Mouse (Mus musculus): ENCODE measurements at regions not wholly inside any gene's neighbourhood (a gene's known extent, or its start where the extent isn't known, plus 50 kb on each side); places are given as distances from the start of the nearest gene placed in this dataset.
A peak's percentile ranks its signal among the peaks of the same experiment; 100 is the strongest.

- Histone ChIP-seq H3K27ac (ENCODE audit: insufficient read depth, low read depth, low read length) (peak overlapping the region; percentile 84), H3K4me3 (ENCODE audit: insufficient read depth, low read length) (no peak overlapping the region), H3K4me1 (ENCODE audit: control insufficient read depth, insufficient read depth, low read length) (peaks cover 10% of the 10 kb centered on the region)
- no peak for TF ChIP-seq POLR2A (IDR thresholded peaks at IDR 0.05; ENCODE audit: borderline replicate concordance, low read depth, low read length)
- no peak for TF ChIP-seq CTCF (IDR thresholded peaks at IDR 0.05; ENCODE audit: low read depth, low read length)
Observed at GRCm38 (mm10) chr2:45692819-45693218, 575.6 kb upstream of the Zeb2 start.

GRCm38 (mm10) chr2:45688996-45689395, 571.8 kb upstream of the Zeb2 start:
- Histone ChIP-seq H3K4me1 (ENCODE audit: control insufficient read depth, insufficient read depth, low read length) (peaks cover 10% of the 10 kb centered on the region), H3K27ac (ENCODE audit: insufficient read depth, low read depth, low read length) (no peak overlapping the region), H3K4me3 (ENCODE audit: insufficient read depth, low read length) (no peak overlapping the region)
- TF ChIP-seq POLR2A (IDR thresholded peaks at IDR 0.05; ENCODE audit: borderline replicate concordance, low read depth, low read length) (no peak), CTCF (IDR thresholded peaks at IDR 0.05; ENCODE audit: low read depth, low read length) (no peak)

DNA sequence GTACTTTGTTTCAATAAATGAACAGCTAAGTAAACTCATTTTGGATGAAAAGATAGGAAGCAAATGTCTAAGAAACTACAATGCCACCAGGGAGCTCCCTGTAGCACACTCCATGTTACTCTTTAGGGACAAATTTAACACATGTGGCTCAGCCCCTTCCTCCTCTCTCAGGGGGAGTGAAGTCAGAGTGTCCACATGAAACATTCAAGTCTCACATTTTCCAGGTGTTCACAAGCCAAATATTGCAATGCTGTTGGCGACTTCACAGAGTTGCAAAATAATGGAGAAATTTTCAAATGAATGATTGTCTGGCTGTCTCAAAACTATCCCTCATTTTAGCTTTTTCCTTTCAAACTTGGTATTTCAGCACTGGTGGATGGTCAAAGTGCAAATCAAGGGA, 564.1 kb upstream of the Zeb2 start:
- Histone ChIP-seq H3K4me3 (ENCODE audit: insufficient read depth, low read length) (no peak overlapping the region), H3K4me1 (ENCODE audit: control insufficient read depth, insufficient read depth, low read length) (no peaks in the 10 kb centered on the region), H3K27ac (ENCODE audit: insufficient read depth, low read depth, low read length) (no peak overlapping the region)
- no peak for TF ChIP-seq CTCF (IDR thresholded peaks at IDR 0.05; ENCODE audit: low read depth, low read length)
- no peak for TF ChIP-seq POLR2A (IDR thresholded peaks at IDR 0.05; ENCODE audit: borderline replicate concordance, low read depth, low read length)

- no peak for TF ChIP-seq POLR2A (IDR thresholded peaks at IDR 0.05; ENCODE audit: borderline replicate concordance, low read depth, low read length)
- no peak for TF ChIP-seq CTCF (IDR thresholded peaks at IDR 0.05; ENCODE audit: low read depth, low read length)
- H3K4me3 ChIP-seq (ENCODE audit: insufficient read depth, low read length) = no peak overlapping the region
Observed at GRCm38 (mm10) chr2:45679101-45679895, 562.1 kb upstream of the Zeb2 start.

GRCm38 (mm10) chr2:45678685-45679084, 561.5 kb upstream of the Zeb2 start:
- Histone ChIP-seq H3K4me1 (ENCODE audit: control insufficient read depth, insufficient read depth, low read length) (no peaks in the 10 kb centered on the region), H3K4me3 (ENCODE audit: insufficient read depth, low read length) (no peak overlapping the region), H3K27ac (ENCODE audit: insufficient read depth, low read depth, low read length) (no peak overlapping the region)
- no peak for TF ChIP-seq POLR2A (IDR thresholded peaks at IDR 0.05; ENCODE audit: borderline replicate concordance, low read depth, low read length)
- no peak for TF ChIP-seq CTCF (IDR thresholded peaks at IDR 0.05; ENCODE audit: low read depth, low read length)

More at GRCm38 (mm10) chr2:45679101-45679895, 562.1 kb upstream of the Zeb2 start:
- Histone ChIP-seq H3K27ac (ENCODE audit: insufficient read depth, low read depth, low read length) (no peak overlapping the region), H3K4me1 (ENCODE audit: control insufficient read depth, insufficient read depth, low read length) (no peaks in the 10 kb centered on the region)

GRCm38 (mm10) chr2:45675776-45676175, 558.6 kb upstream of the Zeb2 start:
- no peaks in the 10 kb centered on the region for H3K4me1 ChIP-seq (ENCODE audit: control insufficient read depth, insufficient read depth, low read length)
- no peak overlapping the region for H3K4me3 ChIP-seq (ENCODE audit: insufficient read depth, low read length)
- TF ChIP-seq CTCF (IDR thresholded peaks at IDR 0.05; ENCODE audit: low read depth, low read length) (no peak), POLR2A (IDR thresholded peaks at IDR 0.05; ENCODE audit: borderline replicate concordance, low read depth, low read length) (no peak)
- no peak overlapping the region for H3K27ac ChIP-seq (ENCODE audit: insufficient read depth, low read depth, low read length)

DNA sequence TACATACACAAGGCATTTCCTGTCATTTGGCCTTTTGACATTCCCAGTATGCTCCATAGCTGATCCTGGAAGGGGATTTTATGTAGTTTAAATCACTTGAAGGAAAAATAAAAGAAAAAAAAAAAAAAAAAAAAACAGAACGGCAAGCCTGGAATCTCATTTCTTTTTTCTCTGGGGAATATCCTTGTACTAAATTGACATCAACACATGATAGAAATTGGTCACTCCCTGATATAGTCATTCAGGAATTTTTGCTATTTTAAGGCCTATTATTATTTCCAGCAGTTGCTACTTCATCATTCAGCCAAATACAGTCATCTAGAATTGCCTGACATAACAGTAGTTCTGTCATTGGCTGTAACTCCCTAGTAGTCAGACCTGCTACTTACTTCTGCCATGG, 538.8 kb upstream of the Zeb2 start:
- Histone ChIP-seq H3K4me1 (ENCODE audit: control insufficient read depth, insufficient read depth, low read length) (peaks cover 10% of the 10 kb centered on the region), H3K4me3 (ENCODE audit: insufficient read depth, low read length) (no peak overlapping the region), H3K27ac (ENCODE audit: insufficient read depth, low read depth, low read length) (no peak overlapping the region)
- TF ChIP-seq POLR2A (IDR thresholded peaks at IDR 0.05; ENCODE audit: borderline replicate concordance, low read depth, low read length) (no peak), CTCF (IDR thresholded peaks at IDR 0.05; ENCODE audit: low read depth, low read length) (no peak)

DNA sequence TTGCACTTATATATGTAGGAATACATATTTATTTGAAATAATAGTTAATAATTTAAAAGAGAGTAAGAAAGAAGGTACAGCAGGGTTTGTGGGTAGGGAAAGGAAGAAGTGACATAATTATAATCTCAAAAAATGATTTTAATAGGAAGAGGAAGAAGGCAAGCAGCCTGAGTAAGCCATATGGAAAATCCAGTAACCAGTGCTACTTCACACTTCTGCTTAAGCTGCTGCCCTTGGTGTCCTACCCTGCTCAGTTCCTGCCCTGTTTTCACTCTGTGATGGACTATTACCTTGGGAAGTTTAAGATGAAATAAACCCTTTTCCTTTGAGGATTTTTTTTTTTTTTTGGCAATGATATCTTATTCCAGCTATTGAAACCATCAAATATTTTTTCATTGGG, 537.5 kb upstream of the Zeb2 start:
- Histone ChIP-seq H3K27ac (ENCODE audit: insufficient read depth, low read depth, low read length) (no peak overlapping the region), H3K4me1 (ENCODE audit: control insufficient read depth, insufficient read depth, low read length) (peaks cover 10% of the 10 kb centered on the region), H3K4me3 (ENCODE audit: insufficient read depth, low read length) (no peak overlapping the region)
- TF ChIP-seq POLR2A (IDR thresholded peaks at IDR 0.05; ENCODE audit: borderline replicate concordance, low read depth, low read length) (no peak), CTCF (IDR thresholded peaks at IDR 0.05; ENCODE audit: low read depth, low read length) (no peak)

- TF ChIP-seq POLR2A (IDR thresholded peaks at IDR 0.05; ENCODE audit: borderline replicate concordance, low read depth, low read length) (no peak), CTCF (IDR thresholded peaks at IDR 0.05; ENCODE audit: low read depth, low read length) (no peak)
- H3K27ac ChIP-seq (ENCODE audit: insufficient read depth, low read depth, low read length) = no peak overlapping the region
- peaks cover 10% of the 10 kb centered on the region for H3K4me1 ChIP-seq (ENCODE audit: control insufficient read depth, insufficient read depth, low read length)
- H3K4me3 ChIP-seq (ENCODE audit: insufficient read depth, low read length) = no peak overlapping the region
Observed at GRCm38 (mm10) chr2:45652977-45653376, 535.8 kb upstream of the Zeb2 start.

DNA sequence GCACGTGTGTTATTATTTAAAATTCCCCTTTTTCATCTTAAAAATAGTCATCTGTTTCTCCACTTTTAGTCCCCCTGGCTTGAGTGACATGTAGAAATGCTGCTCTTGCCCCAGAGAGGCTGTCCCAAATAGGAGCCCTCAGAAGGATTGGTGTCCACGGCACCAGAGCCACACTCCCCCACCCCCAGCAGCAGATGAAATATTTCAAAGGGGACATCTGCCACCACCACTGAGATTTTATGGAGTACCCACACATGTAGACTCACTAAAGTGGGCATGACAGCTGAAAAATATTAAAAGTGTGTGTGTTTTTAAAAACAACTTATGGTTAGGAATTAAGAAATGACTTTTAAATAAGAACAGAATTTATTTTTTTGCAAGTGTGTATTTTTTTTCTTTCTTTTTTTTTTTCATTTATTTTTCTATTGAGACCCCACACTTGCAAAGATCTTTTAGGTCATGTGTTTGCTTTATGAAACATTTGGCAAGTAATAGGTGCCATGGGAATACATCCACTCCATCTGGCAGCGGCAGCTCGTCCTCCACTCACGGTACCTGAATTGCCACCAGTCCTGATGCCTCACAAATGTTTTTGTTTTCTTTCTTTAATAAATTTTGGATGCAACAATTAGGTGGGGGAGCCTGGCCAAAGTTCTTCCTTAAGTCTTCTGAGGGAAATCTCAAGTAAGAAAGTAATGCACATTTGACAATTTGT, 533.2 kb upstream of the Zeb2 start:
- TF ChIP-seq CTCF (IDR thresholded peaks at IDR 0.05; ENCODE audit: low read depth, low read length) = no peak
- no peak for TF ChIP-seq POLR2A (IDR thresholded peaks at IDR 0.05; ENCODE audit: borderline replicate concordance, low read depth, low read length)
- H3K4me1 ChIP-seq (ENCODE audit: control insufficient read depth, insufficient read depth, low read length) = peaks cover 13% of the 10 kb centered on the region
- H3K4me3 ChIP-seq (ENCODE audit: insufficient read depth, low read length) = no peak overlapping the region
- H3K27ac ChIP-seq (ENCODE audit: insufficient read depth, low read depth, low read length) = no peak overlapping the region

Data from bone marrow macrophage, adult 2 months (primary cell).